Mouse (Mus musculus): ENCODE data around the gene Gng8. TPM values are rescaled to one million over a fixed set of nuclear protein-coding genes. Genes with fewer than 3 reads are reported as not detected.
A peak's percentile ranks its signal among the peaks of the same experiment; 100 is the strongest.

Gng8 gene
- total and polyA plus RNA-seq, 2 experiments from 2014 or later: 16.4 TPM; not detected in 1

GRCm38 (mm10) chr7:16867488-16867887 is 24.1 kb upstream of the Gng8 start:
- no peak overlapping the region for H3K9ac ChIP-seq
- TF ChIP-seq CTCF (IDR thresholded peaks at IDR 0.05; ENCODE audit: low read depth): no peak
- DNase-seq: no peak
- H3K4me3 ChIP-seq (ENCODE audit: low read depth, low read length): no peak overlapping the region
- no peak for ATAC-seq
- H3K36me3 ChIP-seq (ENCODE audit: insufficient read depth): peaks cover 6% of the 10 kb centered on the region; the same call in 1 of the 2 replicates
- no peak overlapping the region for H3K4me2 ChIP-seq (ENCODE audit: low read depth)
- no peaks in the 10 kb centered on the region for H3K27me3 ChIP-seq (ENCODE audit: insufficient read depth, low read length)
- 96% methylated on average over 3 of the region's 3 CpGs for WGBS
- H3K4me1 ChIP-seq (ENCODE audit: insufficient read depth): no peaks in the 10 kb centered on the region; the same call in 1 of the 2 replicates
- H3K27ac ChIP-seq (ENCODE audit: low read depth, low read length): no peak overlapping the region
- no peaks in the 10 kb centered on the region for H3K9me3 ChIP-seq (ENCODE audit: low read length)

GRCm38 (mm10) chr7:16869497-16869896 is 22.1 kb upstream of the Gng8 start:
- TF ChIP-seq CTCF (IDR thresholded peaks at IDR 0.05; ENCODE audit: low read depth): no peak
- Histone ChIP-seq H3K27me3 (ENCODE audit: insufficient read depth, low read length) (no peaks in the 10 kb centered on the region), H3K4me2 (ENCODE audit: low read depth) (peak overlapping the region; percentile 63), H3K27ac (ENCODE audit: low read depth, low read length) (peak overlapping the region; percentile 88), H3K9me3 (ENCODE audit: low read length) (no peaks in the 10 kb centered on the region), H3K4me3 (ENCODE audit: low read depth, low read length) (peak overlapping the region; percentile 42), H3K36me3 (ENCODE audit: insufficient read depth) (0 out of 2 replicates have a peak, but pooled peaks cover 6% of the 10 kb centered on the region), H3K4me1 (ENCODE audit: insufficient read depth) (no peaks in the 10 kb centered on the region; the same call in 1 of the 2 replicates), H3K9ac (peak overlapping the region; percentile 70)
- WGBS: 13% methylated on average over 16 of the region's 16 CpGs
- DNase-seq: peak; percentile 94
- peak; percentile 99 for ATAC-seq

- H3K4me1 ChIP-seq (ENCODE audit: insufficient read depth): peaks cover 3% of the 10 kb centered on the region; the same call in 1 of the 2 replicates
- H3K36me3 ChIP-seq (ENCODE audit: insufficient read depth): no peaks in the 10 kb centered on the region
- ATAC-seq: no peak
- H3K9ac ChIP-seq: no peak overlapping the region
- TF ChIP-seq CTCF (IDR thresholded peaks at IDR 0.05; ENCODE audit: low read depth): no peak
- H3K4me3 ChIP-seq (ENCODE audit: low read depth, low read length): no peak overlapping the region
- no peak for DNase-seq
- H3K27me3 ChIP-seq (ENCODE audit: insufficient read depth, low read length): no peaks in the 10 kb centered on the region
- no peak overlapping the region for H3K27ac ChIP-seq (ENCODE audit: low read depth, low read length)
- H3K4me2 ChIP-seq (ENCODE audit: low read depth): no peak overlapping the region
- no peaks in the 10 kb centered on the region for H3K9me3 ChIP-seq (ENCODE audit: low read length)
- 83% methylated on average over 10 of the region's 10 CpGs for WGBS
These were observed 20.0 kb upstream of the Gng8 start for GRCm38 (mm10) chr7:16871600-16871999.

- DNase-seq (no peak), ATAC-seq (no peak)
- H3K9ac ChIP-seq: no peak overlapping the region
- H3K27ac ChIP-seq (ENCODE audit: low read depth, low read length): no peak overlapping the region
- H3K4me3 ChIP-seq (ENCODE audit: low read depth, low read length): no peak overlapping the region
- WGBS: 94% methylated on average over 9 of the region's 9 CpGs
- no peaks in the 10 kb centered on the region for H3K9me3 ChIP-seq (ENCODE audit: low read length)
- H3K36me3 ChIP-seq (ENCODE audit: insufficient read depth): no peaks in the 10 kb centered on the region
- no peak for TF ChIP-seq CTCF (IDR thresholded peaks at IDR 0.05; ENCODE audit: low read depth)
- no peak overlapping the region for H3K4me2 ChIP-seq (ENCODE audit: low read depth)
- no peaks in the 10 kb centered on the region for H3K27me3 ChIP-seq (ENCODE audit: insufficient read depth, low read length)
- H3K4me1 ChIP-seq (ENCODE audit: insufficient read depth): peaks cover 7% of the 10 kb centered on the region; the same call in 1 of the 2 replicates
These were observed 19.1 kb upstream of the Gng8 start for GRCm38 (mm10) chr7:16872478-16872877.

GRCm38 (mm10) chr7:16873392-16873791 is 18.2 kb upstream of the Gng8 start:
- ATAC-seq: no peak
- no peaks in the 10 kb centered on the region for H3K27me3 ChIP-seq (ENCODE audit: insufficient read depth, low read length)
- no peak overlapping the region for H3K4me3 ChIP-seq (ENCODE audit: low read depth, low read length)
- no peak overlapping the region for H3K9ac ChIP-seq
- peaks cover 7% of the 10 kb centered on the region; the same call in 1 of the 2 replicates for H3K4me1 ChIP-seq (ENCODE audit: insufficient read depth)
- H3K4me2 ChIP-seq (ENCODE audit: low read depth): no peak overlapping the region
- no peak for DNase-seq
- 92% methylated on average over 4 of the region's 4 CpGs for WGBS
- H3K36me3 ChIP-seq (ENCODE audit: insufficient read depth): no peaks in the 10 kb centered on the region
- no peaks in the 10 kb centered on the region for H3K9me3 ChIP-seq (ENCODE audit: low read length)
- peak; percentile 34 for TF ChIP-seq CTCF (IDR thresholded peaks at IDR 0.05; ENCODE audit: low read depth)
- no peak overlapping the region for H3K27ac ChIP-seq (ENCODE audit: low read depth, low read length)

- Histone ChIP-seq H3K9ac (0 out of 2 replicates have a peak overlapping the region, but pooled peaks have one; percentile 32), H3K4me1 (ENCODE audit: insufficient read depth) (peaks cover 7% of the 10 kb centered on the region; the same call in 1 of the 2 replicates), H3K36me3 (ENCODE audit: insufficient read depth) (no peaks in the 10 kb centered on the region), H3K27me3 (ENCODE audit: insufficient read depth, low read length) (no peaks in the 10 kb centered on the region), H3K27ac (ENCODE audit: low read depth, low read length) (peak overlapping the region; percentile 89), H3K9me3 (ENCODE audit: low read length) (no peaks in the 10 kb centered on the region), H3K4me3 (ENCODE audit: low read depth, low read length) (peak overlapping the region; percentile 45), H3K4me2 (ENCODE audit: low read depth) (peak overlapping the region; percentile 43)
- ATAC-seq: no peak
- 4% methylated on average over 17 of the region's 17 CpGs for WGBS
- DNase-seq: peak; percentile 81
- TF ChIP-seq CTCF (IDR thresholded peaks at IDR 0.05; ENCODE audit: low read depth): peak; percentile 87
These were observed 17.4 kb upstream of the Gng8 start for GRCm38 (mm10) chr7:16874190-16874589.

- TF ChIP-seq CTCF (IDR thresholded peaks at IDR 0.05; ENCODE audit: low read depth): peak; percentile 59
- peak; percentile 96 for ATAC-seq
- WGBS: 1% methylated on average over 32 of the region's 33 CpGs
- peak overlapping the region; percentile 74 for H3K4me3 ChIP-seq (ENCODE audit: low read depth, low read length)
- DNase-seq: peak; percentile 100
- no peaks in the 10 kb centered on the region for H3K27me3 ChIP-seq (ENCODE audit: insufficient read depth, low read length)
- peaks cover 7% of the 10 kb centered on the region; the same call in 1 of the 2 replicates for H3K4me1 ChIP-seq (ENCODE audit: insufficient read depth)
- H3K9me3 ChIP-seq (ENCODE audit: low read length): no peaks in the 10 kb centered on the region
- peak overlapping the region; percentile 89 for H3K27ac ChIP-seq (ENCODE audit: low read depth, low read length)
- peak overlapping the region; percentile 82 for H3K4me2 ChIP-seq (ENCODE audit: low read depth)
- H3K9ac ChIP-seq: peak overlapping the region; percentile 86
- no peaks in the 10 kb centered on the region for H3K36me3 ChIP-seq (ENCODE audit: insufficient read depth)
These were observed 16.8 kb upstream of the Gng8 start for GRCm38 (mm10) chr7:16874756-16875309.

Data from forebrain, postnatal 0 days (tissue).